Mouse (Mus musculus) neural tube, embryonic 14.5 days (tissue): Measurements from ENCODE around the gene Ankfy1. TPM values are rescaled to one million over a fixed set of nuclear protein-coding genes. Genes with fewer than 3 reads are reported as not detected.
A peak's percentile ranks its signal among the peaks of the same experiment; 100 is the strongest.

Experiments used
- ATAC-seq: fragments of 200-750 bp; cut with Nextera tagmentation; 2 replicates; pipeline ENCODE4 v1.8.0; 2017; ENCODE audit warnings: low read depth, mild to moderate bottlenecking, moderate TSS enrichment, moderate library complexity
- H3K27ac ChIP-seq: fragments of 300-500 bp; sonication (generic); 2 replicates; pipeline ENCODE4 v1.5.1; 2014; ENCODE audit warnings: low read depth, mild to moderate bottlenecking, control low read depth, low read length, moderate library complexity, mixed read lengths
- H3K27me3 ChIP-seq: fragments of 300-500 bp; sonication (generic); 2 replicates; pipeline ENCODE4 v1.6.1; 2014; ENCODE audit warnings: low read length; ENCODE audit not compliant: control insufficient read depth, insufficient read depth
- H3K36me3 ChIP-seq: fragments of 300-500 bp; sonication (generic); 2 replicates; pipeline ENCODE4 v1.6.1; 2014; ENCODE audit warnings: low read length, mixed read lengths; ENCODE audit not compliant: control insufficient read depth, insufficient read depth
- H3K4me1 ChIP-seq: fragments of 300-500 bp; sonication (generic); 2 replicates; pipeline ENCODE4 v1.6.1; 2014; ENCODE audit warnings: low read length; ENCODE audit not compliant: control insufficient read depth, insufficient read depth
- H3K4me2 ChIP-seq: fragments of 300-500 bp; sonication (generic); 2 replicates; pipeline ENCODE4 v1.6.1; 2014; ENCODE audit warnings: mild to moderate bottlenecking, low read depth, low read length, control low read depth
- H3K4me3 ChIP-seq: fragments of 300-500 bp; sonication (generic); 2 replicates; pipeline ENCODE4 v1.5.1; 2014; ENCODE audit warnings: low read depth, low read length, control low read depth, mixed read lengths
- H3K9ac ChIP-seq: fragments of 300-500 bp; sonication (generic); replicated peaks from 2 replicates; pipeline ENCODE4 v1.6.1; 2014; ENCODE audit warnings: low read depth, mild to moderate bottlenecking, control low read depth, low read length, mixed read lengths
- H3K9me3 ChIP-seq: fragments of 300-500 bp; sonication (generic); 2 replicates; pipeline ENCODE4 v1.6.1; 2016; ENCODE audit warnings: low read length; ENCODE audit not compliant: control insufficient read depth
- WGBS: fragments of 180-500 bp; shearing (Covaris S2); extraction: QIAGEN DNeasy Blood & Tissue Kit; methylation state at CpG from one replicate; pipeline ENCODE4 v1.1.7; 2014; 5-methylcytosine and 5-hydroxymethylcytosine counted together
- polyA plus RNA-seq: library from polyadenylated mRNA; unstranded; fragments of >200 nt; fragmentation: Nextera tagmentation; extraction: Ambion mirVana; gene quantifications from 2 replicates; pipeline ENCODE4 v1.2.1, GENCODE M21; 2014

Gene Ankfy1
- polyA plus RNA-seq, 1 experiment from 2014 or later, result 31.2 TPM

DNA sequence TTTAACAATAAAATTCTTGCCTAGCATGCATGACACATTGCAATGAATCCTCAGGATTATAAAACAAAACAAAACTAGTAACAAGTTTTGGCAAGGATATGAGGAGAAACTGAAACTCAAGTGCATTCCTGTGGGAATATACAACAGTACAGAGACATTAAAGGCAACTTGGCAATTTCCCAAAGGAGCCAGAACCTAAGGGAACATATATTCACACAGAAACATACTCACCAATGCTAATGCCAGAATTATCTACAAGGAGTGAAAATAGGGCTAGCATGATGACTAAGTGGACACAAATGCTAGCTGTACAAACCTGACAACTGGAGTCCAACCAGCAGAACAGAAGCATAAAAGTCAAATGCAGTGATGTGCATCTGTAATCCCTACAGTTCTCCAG, 102.2 kb downstream of the Ankfy1 start:
- H3K27me3 ChIP-seq, result no peaks in the 10 kb centered on the region
- H3K9ac ChIP-seq, result no peak overlapping the region
- H3K4me1 ChIP-seq, result peaks cover 8% of the 10 kb centered on the region; the same call in 1 of the 2 replicates
- H3K4me2 ChIP-seq, result no peak overlapping the region
- no peak for ATAC-seq
- H3K4me3 ChIP-seq, result no peak overlapping the region
- H3K36me3 ChIP-seq, result no peaks in the 10 kb centered on the region
- no peak overlapping the region for H3K27ac ChIP-seq
- no peaks in the 10 kb centered on the region for H3K9me3 ChIP-seq

DNA sequence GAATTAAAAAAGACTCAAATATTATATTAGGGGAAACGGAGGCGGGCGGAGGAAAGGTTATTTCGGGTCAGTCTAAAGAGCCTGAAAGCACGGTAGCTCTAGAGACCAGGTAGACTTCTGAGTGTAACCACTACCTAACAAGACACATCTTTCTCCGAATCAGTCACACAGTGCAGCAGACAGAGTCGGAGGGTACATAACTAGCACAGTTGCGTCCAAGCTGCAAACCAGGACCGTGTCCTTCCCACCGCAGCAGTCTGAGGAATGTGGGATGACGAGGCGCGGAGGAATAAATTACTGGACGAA, 105.3 kb downstream of the Ankfy1 start:
- Histone ChIP-seq H3K4me3 (peak overlapping the region; percentile 94), H3K36me3 (no peaks in the 10 kb centered on the region), H3K4me1 (peaks cover 18% of the 10 kb centered on the region), H3K4me2 (peak overlapping the region; percentile 81), H3K9ac (peak overlapping the region; percentile 90), H3K9me3 (no peaks in the 10 kb centered on the region), H3K27ac (peak overlapping the region; percentile 89), H3K27me3 (no peaks in the 10 kb centered on the region)
- peak; percentile 36 for ATAC-seq
- 22% methylated on average over 14 of the region's 14 CpGs for WGBS

DNA sequence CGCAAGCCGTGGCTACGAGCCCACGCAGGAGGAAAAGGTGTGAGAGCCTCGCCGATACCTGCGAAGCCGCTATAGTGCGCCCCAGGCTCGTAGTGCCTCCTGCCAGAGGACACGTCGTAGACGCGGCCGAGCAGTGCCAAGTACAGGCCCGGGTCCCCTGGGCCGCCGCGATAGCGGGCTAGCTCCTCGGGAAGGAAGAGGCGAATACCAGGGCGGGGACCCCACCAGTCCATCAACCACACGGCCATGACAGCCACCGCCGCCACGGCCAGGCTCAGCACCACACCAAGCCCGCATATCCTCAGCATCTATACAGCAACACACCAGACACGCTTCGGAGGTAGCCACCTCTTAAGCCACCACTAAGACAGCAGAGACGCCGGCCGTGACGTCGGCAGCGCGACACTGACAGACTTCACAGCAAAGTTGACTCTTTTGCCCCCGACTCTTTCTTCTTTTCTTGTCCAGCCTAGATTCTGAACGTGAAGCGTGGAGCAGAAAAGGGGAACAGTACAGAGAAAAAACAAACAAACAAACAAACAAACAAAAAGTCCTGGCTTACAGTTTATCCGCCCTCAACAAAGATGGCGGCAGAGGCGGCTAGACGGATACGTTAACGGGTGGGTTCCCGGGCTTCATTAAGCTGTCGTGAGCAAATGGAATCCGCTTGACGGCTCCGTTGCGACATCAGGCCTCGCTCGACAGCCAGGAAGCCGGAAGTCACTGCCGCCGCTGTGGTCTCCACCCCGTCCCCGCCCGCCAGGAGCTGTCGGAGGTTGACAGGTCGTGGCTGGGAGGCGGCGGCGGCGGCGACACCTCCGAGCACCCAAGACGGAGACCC, 105.9 kb downstream of the Ankfy1 start, which contains the start of the genes Cyb5d2 and Zzef1:
Gene Cyb5d2, minus strand, starts transcription at position 688 of the 841 bp plus-strand sequence.
Gene Zzef1, plus strand, starts transcription at position 772 of the 841 bp plus-strand sequence.
- Histone ChIP-seq H3K9me3 (no peaks in the 10 kb centered on the region), H3K4me2 (peak within 1 kb of the TSS; percentile 90), H3K4me1 (peaks cover 18% of the 10 kb centered on the region), H3K27me3 (no peaks in the 10 kb centered on the region), H3K4me3 (peak within 1 kb of the TSS; percentile 94), H3K27ac (peak within 1 kb of the TSS; percentile 89), H3K36me3 (no peaks in the 10 kb centered on the region), H3K9ac (peak within 1 kb of the TSS; percentile 90)
- ATAC-seq, result peak; percentile 95
- WGBS, result under 1% methylated on average over 61 of the region's 69 CpGs

DNA sequence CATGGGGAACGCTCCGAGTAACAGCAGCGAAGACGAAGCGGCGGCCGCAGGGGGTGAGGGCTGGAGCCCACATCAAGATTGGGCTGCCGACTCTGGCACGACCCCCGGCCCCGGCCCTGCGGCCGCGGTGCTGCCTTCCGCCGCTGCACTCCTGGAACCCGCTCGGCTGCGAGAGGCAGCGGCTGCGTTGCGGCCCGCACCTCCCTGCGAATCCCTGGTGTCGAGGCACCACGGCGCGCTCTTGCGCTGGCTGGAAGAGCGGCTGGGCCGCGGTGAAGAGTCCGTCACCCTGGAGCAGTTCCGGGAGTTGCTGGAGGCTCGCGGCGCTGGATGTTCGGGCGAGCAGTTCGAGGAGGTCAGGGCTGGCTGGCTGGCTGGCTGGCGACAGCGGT, 106.5 kb downstream of the Ankfy1 start:
- ATAC-seq, result peak; percentile 70
- Histone ChIP-seq H3K27ac (peak overlapping the region; percentile 64), H3K27me3 (no peaks in the 10 kb centered on the region), H3K9me3 (no peaks in the 10 kb centered on the region), H3K9ac (peak overlapping the region; percentile 84), H3K4me1 (peaks cover 18% of the 10 kb centered on the region), H3K36me3 (no peaks in the 10 kb centered on the region), H3K4me2 (peak overlapping the region; percentile 90), H3K4me3 (peak overlapping the region; percentile 94)
- 1% methylated on average over 42 of the region's 42 CpGs for WGBS

DNA sequence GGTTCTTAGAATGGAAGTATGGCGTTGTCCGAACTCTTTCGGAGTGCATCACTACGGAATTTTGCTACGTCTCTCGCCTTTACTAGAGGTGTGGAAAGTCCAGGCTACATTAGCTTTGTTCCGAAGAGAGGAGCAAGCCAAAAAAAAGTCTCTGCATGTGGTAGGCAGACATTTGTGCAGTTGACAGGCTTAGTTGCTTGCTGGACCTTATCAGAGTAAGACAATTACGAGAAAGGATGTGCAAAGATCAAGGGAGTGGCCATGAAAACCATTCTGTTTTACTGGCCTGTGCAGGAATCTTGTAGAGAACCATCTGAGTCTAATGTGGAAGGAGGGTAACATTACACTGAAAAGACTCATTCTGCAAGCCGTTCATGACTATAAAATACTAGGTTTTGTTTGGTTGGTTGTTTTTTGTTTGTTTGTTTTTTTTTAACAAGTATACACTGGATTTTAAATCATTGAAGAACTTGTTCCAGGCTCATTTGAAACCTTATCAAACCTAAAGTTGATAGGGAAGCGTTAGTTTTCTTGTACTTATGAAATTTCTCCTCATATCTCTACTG, 107.0 kb downstream of the Ankfy1 start:
- Histone ChIP-seq H3K4me2 (peak overlapping the region; percentile 90), H3K4me3 (peak overlapping the region; percentile 94), H3K36me3 (no peaks in the 10 kb centered on the region), H3K9me3 (no peaks in the 10 kb centered on the region), H3K27ac (no peak overlapping the region; the same call in 1 of the 2 replicates), H3K9ac (peak overlapping the region; percentile 84), H3K4me1 (peaks cover 18% of the 10 kb centered on the region), H3K27me3 (no peaks in the 10 kb centered on the region)
- 18% methylated on average over 10 of the region's 10 CpGs for WGBS
- ATAC-seq, result no peak; the same call in 1 of the 2 replicates

DNA sequence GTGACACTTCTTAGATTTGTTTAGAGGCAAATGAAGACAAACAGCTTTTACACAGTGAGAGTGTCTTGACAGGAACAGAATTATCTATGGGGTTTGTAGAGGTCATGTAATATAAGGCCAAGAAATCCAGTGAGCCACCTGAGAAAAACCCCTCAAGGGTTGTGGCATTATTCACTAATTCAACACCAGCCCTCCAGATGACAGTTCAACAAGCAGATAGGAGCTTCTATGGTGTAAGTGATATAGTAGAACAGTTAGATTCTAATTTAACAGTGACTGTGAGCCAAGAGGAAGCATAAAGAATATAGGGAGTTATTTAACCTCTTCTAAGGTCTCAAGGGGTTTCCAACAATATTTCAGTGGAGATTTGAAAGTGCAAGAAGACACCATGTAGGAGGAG, 108.3 kb downstream of the Ankfy1 start:
- Histone ChIP-seq H3K36me3 (no peaks in the 10 kb centered on the region), H3K9ac (no peak overlapping the region), H3K4me3 (no peak overlapping the region), H3K27me3 (no peaks in the 10 kb centered on the region), H3K27ac (no peak overlapping the region), H3K9me3 (no peaks in the 10 kb centered on the region), H3K4me1 (peaks cover 18% of the 10 kb centered on the region), H3K4me2 (no peak overlapping the region)
- no peak for ATAC-seq

DNA sequence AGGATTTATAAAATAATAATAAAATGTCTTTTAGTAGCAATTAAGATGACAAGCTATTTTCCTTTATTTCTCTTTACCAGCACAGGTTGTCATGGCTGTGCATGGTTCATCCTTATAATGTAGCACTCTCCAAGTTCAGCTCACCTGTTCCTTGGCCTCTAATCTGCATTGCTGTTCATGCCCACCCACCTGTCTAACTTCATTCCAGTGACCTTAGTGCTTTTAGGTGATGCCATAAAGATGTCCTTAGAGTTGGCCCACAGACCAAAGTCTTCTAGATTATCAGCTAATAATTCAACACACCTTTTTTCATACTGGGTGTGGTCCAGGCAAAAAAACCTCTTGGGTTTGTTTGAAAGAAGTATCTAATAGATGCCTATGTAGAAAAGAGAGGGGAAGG, 111.4 kb downstream of the Ankfy1 start:
- H3K27ac ChIP-seq, result no peak overlapping the region
- H3K4me2 ChIP-seq, result no peak overlapping the region
- H3K4me3 ChIP-seq, result no peak overlapping the region
- peaks cover 15% of the 10 kb centered on the region for H3K4me1 ChIP-seq
- H3K9me3 ChIP-seq, result no peaks in the 10 kb centered on the region
- H3K9ac ChIP-seq, result no peak overlapping the region
- ATAC-seq, result no peak
- H3K27me3 ChIP-seq, result no peaks in the 10 kb centered on the region
- H3K36me3 ChIP-seq, result no peaks in the 10 kb centered on the region

DNA sequence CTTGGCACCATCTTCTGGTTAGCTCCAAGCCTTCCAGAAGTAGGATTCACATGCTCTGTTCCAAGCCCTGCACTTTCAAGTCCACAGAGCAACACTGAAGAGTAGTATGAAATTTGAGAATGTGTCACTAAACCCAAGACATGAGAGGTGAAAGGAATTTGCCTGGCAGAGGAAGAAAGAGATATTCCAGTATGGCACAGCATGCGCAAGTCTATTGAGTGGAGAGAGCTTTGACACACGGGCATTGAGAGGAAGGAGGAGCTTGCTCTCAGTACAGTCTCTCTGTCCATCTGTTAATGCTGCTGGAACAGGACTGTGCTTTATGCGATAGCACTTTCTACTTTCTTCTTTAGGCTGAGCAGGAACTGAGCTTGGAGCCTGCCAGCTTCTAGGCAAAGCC, 113.2 kb downstream of the Ankfy1 start:
- no peaks in the 10 kb centered on the region for H3K36me3 ChIP-seq
- no peak overlapping the region for H3K27ac ChIP-seq
- no peak overlapping the region for H3K4me3 ChIP-seq
- H3K9me3 ChIP-seq, result no peaks in the 10 kb centered on the region
- 86% methylated on average over 3 of the region's 3 CpGs for WGBS
- no peak for ATAC-seq
- H3K9ac ChIP-seq, result no peak overlapping the region
- H3K4me1 ChIP-seq, result peaks cover 1% of the 10 kb centered on the region; the same call in 1 of the 2 replicates
- no peaks in the 10 kb centered on the region for H3K27me3 ChIP-seq
- no peak overlapping the region for H3K4me2 ChIP-seq

DNA sequence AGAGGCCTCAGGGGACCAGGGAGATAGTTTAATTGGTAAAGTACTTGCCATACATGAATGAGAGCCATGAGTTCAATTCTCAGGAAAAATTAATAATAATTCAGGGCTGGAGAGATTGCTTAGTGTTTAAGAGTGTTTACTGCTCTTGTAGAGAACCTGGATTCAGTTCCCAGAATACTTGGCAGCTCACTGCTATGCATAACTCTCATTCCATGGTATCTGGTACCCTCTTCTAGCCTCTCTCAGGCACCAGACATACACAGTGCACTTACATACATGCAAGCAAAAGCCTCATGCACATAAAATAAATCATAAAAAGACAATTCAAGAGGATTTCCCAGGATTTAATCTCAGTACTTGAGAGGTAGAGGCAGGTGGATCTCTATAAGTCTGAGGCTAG, 114.8 kb downstream of the Ankfy1 start:
- H3K27me3 ChIP-seq, result no peaks in the 10 kb centered on the region
- no peaks in the 10 kb centered on the region for H3K4me1 ChIP-seq
- no peak overlapping the region for H3K4me2 ChIP-seq
- H3K9ac ChIP-seq, result no peak overlapping the region
- no peak overlapping the region for H3K27ac ChIP-seq
- H3K4me3 ChIP-seq, result no peak overlapping the region
- H3K9me3 ChIP-seq, result no peaks in the 10 kb centered on the region
- no peak for ATAC-seq
- no peaks in the 10 kb centered on the region for H3K36me3 ChIP-seq
